Mouse (Mus musculus) ovary, postnatal 10 days (tissue): ENCODE measurements around the gene Rcor2.

Source experiments
- DNase-seq: peaks from one replicate; pipeline ENCODE4 v3.0.0; 2022; ENCODE audit warnings: low spot score

Gene Rcor2

GRCm38 (mm10) chr19:7267091-7267741 lies at the start of gene Rcor2:
TSS of gene Rcor2 (plus strand) at chr19:7267325.
- DNase-seq, result no peak

DNA sequence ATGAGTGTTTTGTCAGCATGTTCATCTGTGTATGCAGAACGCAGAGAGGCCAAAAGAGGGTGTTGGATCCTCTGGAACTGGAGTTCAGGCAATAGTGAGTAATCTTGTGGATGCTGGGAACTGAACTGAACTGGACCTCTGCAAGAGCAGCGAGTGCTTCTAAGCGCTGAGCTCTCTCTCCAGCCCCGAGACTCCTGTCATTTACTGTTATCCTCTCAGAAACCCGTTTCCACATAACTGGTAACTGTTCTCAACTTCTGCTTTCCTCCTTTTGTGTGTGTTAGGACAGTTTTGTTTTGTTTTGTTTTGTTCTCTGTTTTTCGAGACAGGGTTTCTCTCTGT lies 49.2 kb upstream of the Rcor2 start:
- DNase-seq, result no peak

DNA sequence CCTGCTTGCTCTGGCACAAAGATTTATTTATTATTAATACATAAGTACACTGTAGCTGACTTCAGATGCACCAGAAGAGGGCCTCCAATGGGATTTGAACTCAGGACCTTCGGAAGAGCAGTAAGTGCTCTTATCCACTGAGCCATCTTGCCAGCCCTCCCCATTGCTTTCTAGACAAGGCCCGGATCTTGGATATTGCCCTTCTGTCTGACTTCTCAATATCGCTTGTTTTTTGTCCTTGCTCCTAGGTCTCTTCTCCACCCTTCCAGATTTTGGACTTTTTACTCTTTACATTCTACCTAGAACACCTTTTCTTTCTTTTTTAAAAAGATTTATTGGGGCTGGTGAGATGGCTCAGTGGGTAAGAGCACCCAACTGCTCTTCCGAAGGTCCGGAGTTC lies 48.4 kb upstream of the Rcor2 start:
- DNase-seq, result no peak

DNA sequence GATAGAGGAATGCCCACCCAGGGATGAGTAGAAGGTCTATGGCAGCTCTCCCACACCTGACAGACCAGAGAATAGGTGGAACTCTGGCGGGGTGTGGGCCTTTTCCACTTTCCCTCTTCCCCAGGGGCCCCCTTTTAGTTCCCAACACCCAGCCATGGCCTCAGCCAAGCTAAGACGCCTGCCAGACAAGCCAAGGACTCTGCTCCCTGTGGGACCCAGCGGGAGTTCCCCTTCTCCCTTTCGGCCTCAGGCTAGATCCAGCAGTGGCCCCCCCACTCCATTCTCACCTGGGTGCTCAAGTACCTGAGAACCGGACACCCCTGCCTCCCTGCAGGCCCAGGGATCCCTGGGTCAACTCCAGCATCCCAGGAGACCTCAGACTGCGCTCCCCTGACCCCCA lies 44.9 kb upstream of the Rcor2 start:
- no peak for DNase-seq

DNA sequence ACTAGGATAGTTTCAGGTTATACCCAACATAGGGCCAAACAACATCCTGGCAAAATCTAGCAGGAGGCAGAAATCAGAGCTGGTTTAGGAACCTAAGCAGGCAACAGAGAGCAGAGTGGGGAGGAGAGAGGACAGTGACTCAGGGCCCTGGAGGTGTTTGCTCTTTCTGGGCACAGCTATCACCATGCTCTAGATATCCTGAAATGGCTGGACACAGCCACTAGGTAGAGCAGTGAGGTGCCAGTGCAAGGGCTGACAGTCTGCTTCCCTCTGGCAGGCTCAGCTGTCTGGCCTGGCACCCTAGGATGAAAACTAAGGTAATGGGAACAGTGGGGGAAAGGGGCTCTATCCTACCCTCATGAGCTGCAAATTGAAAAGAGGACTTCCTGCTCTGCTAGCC lies 43.6 kb upstream of the Rcor2 start:
- DNase-seq, result no peak

DNA sequence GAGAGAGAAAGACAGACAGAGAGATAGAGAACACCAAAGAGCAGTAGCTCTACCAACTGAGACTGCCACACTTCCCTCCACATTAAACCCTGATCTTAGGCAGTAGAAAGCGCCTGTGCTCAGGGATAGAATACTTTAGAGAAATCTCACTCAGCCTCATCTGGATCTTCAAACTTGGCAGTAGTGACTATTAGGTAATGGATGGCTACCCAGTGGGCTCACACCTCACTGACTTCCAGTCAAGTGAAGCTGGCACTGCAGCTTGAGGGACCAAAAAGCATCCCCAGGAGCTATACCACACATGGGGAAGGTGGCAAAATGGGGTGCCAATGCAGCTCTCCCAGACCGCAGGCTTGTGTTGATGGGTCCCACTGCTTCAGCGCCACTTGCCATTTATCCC lies 42.9 kb upstream of the Rcor2 start:
- DNase-seq, result no peak

GRCm38 (mm10) chr19:7225096-7225690 lies 41.9 kb upstream of the Rcor2 start:
- no peak for DNase-seq

- DNase-seq, result no peak
Observed at GRCm38 (mm10) chr19:7226511-7226914, 40.6 kb upstream of the Rcor2 start.

GRCm38 (mm10) chr19:7234537-7235221 lies 32.4 kb upstream of the Rcor2 start:
- DNase-seq, result peak; percentile 41

DNA sequence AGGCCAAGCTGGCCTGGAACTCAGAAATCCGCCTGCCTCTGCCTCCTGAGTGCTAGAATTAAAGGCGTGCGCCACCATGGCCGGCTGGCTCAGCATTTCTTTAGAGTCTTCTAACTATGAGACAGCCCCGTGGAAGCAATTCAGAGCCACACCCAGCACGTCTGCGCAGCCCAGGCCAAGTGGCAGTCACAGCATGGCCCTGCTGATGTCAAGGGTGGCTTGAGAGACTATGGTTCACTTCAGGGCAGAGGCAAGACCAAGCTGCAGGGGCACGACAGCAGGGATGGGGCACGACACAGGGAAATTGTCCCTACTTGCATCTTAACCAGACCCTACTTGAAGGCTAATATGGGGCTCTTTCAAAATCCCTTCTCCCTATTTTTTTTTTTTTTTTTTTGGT lies 31.7 kb upstream of the Rcor2 start:
- no peak for DNase-seq

DNA sequence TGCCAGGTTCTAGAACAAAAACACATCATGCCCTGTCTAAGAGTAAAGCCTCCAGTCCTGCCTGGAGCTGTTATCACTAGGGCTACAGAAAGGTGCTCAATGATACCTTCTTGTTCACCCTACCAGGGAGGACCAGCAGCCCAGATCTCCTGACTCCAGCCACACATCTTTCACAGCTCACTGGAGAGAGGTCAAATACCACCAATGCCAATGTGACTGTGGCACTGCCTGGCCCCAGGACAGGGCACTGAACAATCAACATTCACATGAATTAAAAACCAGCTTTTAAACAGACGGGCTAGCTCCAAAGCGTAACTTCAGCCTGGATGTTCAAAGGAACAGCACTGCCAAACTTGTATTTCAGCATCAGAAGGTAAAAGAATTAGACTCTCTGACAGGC lies 31.1 kb upstream of the Rcor2 start:
- DNase-seq, result no peak

DNA sequence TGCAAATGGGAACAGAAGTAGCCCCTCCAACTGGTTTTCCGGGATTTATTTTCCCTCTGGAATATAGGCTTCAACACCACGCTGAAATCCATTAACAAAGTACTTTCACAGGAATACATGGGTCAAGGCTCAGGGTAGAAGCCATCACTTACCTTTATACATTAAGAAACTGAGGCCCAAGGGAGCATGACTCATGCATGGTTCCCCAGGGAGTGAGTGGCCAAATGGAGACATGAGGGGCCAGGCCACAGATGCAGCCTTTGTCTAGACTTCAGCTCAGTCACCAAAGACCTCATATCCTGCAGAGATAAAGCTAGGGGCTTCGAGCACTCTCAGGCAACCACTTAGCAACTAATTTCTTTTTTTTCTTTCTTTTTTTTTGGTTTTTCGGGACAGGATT lies 30.4 kb upstream of the Rcor2 start:
- no peak for DNase-seq

GRCm38 (mm10) chr19:7239574-7239973 lies 27.6 kb upstream of the Rcor2 start:
- DNase-seq, result no peak

GRCm38 (mm10) chr19:7240291-7240690 lies 26.8 kb upstream of the Rcor2 start:
- no peak for DNase-seq

DNA sequence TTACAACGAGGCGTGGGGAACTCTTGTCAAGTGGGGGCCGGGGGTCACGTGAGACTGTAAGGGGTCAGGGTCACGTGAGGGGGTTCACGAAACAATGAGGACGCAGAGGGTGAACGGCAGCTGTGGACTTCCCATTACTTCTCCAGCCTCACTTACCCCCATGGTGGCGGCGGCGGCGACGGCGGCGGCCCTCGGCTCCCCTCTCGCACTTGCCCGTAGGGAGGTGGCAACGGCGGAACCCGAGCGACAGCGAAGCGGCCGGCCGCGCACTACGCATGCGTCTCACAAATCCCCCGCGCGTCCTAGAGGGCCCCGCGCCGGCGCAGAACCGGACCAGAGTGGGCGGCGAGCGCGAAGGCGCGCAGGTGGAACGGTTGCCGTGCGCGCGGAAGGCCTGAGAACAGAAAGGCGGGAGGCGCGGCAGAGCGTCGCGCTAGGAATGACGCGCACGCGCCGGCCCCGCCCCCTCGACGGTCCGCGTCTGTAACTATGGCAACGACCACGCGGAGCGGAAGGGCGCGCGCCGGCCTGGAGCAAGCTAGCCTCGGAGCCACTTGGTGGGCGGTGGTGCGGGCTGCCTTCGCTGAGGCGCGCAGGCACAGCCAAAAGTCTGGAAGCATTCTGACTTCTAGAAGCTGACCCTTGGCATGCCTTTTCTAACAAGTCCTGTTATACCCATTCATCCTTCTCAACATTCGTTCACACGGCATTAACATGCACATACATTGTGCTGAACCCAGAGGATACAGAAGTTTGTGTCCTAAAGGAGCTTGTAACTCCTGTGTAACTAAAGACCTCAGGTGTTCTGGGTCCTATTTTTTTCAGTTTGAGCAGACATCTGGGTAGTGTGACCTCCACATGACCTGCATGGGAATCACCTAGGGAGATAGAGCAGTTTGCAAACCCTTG lies 26.1 kb upstream of the Rcor2 start, which contains the start of gene Naa40:
Gene Naa40, minus strand, starts transcription at position 402 of the 909 bp plus-strand sequence.
- DNase-seq, result peak; percentile 74

GRCm38 (mm10) chr19:7246021-7246420 lies 21.1 kb upstream of the Rcor2 start:
- DNase-seq, result no peak

GRCm38 (mm10) chr19:7257881-7258280 lies 9.2 kb upstream of the Rcor2 start:
- no peak for DNase-seq

DNA sequence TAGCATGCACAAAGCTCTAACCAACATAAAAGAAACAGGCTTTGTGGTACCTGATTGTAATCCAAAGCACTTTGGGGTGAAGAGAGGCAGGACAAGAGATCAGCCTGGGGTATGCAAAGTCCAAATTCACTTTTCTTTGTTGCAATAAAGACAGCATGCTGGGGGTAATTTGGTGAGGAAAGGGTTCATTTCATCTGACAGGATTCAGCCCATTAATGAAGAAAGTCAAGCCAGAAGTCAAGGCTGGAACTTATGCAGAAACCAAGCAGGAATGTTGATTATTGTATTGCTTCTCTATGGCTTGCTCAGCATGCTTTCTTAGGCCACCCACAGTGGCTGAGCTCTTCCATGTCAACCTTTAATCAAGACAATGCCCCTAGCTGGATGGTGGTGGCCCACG lies 5.6 kb upstream of the Rcor2 start:
- DNase-seq, result no peak

GRCm38 (mm10) chr19:7261964-7262363 lies 5.2 kb upstream of the Rcor2 start:
- no peak for DNase-seq

DNA sequence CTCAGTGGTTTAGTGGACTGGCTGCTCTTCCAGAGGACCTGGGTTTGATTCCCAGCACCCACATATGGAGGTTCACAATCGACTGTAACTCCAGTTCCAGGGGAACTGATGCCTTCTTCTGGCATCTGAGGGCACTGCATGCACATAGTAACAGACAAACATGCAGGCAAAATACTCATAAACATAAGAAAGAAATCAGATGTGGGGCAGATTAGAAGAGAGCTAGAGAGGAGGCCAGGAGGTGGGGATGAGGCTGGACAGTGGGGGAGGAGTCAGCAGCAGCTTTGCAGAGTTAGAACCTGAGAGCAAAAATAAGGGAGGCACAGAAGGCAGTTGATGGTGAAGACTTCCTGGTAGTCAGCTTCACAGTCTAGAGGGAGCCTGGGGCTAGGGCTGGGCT lies 4.5 kb upstream of the Rcor2 start:
- DNase-seq, result no peak

DNA sequence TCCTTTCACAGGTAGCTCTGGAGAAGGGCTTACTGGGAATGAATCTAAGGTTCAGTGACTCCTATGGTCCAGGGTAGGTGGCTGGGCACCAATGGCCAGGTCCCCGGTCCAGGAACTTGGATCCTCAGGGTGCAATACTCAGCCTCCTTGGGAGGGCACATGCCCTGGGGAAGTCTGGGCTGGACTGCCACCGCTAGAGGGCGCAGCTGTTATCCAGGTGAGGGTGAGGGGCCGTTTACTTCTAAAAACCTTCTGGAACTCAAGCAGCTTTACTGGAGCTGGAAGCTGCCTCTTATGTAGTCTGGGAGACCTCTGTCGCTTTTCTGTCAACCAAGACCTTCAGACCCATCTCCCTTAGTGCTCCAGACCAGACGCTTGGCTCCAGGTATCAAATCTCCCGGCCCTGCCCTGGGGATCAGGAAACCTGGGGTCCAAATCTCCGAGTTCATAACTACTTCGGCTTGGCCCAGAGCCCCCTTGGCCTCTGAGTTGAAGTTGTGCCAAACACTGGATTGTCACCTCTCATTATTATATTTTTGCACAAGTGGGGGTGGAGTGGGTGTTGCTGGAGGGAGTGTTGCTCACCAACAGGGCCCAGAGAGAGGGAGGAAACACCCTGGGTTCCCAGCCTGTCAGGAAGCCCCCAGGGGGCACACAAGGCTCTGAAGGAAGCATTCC lies 2.9 kb upstream of the Rcor2 start:
- peak; percentile 83 for DNase-seq

- DNase-seq, result no peak
Observed at GRCm38 (mm10) chr19:7264766-7265331, 2.3 kb upstream of the Rcor2 start.
